Mouse (Mus musculus) cortical plate, adult 2 months (tissue): Measurements from ENCODE around the gene Trim47.

Source experiments
- CTCF ChIP-seq: fragments of 200-500 bp; IDR thresholded peaks from 2 replicates; pipeline ENCODE4 v1.5.1; 2011; ENCODE audit warnings: mild to moderate bottlenecking, control low read depth, low read length; ENCODE audit not compliant: insufficient read depth; ENCODE audit errors: extremely low read depth
- POLR2A ChIP-seq: fragments of 200-500 bp; IDR thresholded peaks from 2 replicates; pipeline ENCODE4 v1.6.1; 2011; ENCODE audit warnings: mild to moderate bottlenecking, low read length, control low read depth; ENCODE audit not compliant: insufficient read depth; ENCODE audit errors: extremely low read depth

GRCm38 (mm10) chr11:116127986-116128385, 976 bp upstream of the Trim47 start:
- TF ChIP-seq POLR2A (no peak), CTCF (no peak)
